Comparison of ENCODE assay signal across 11 mouse cellular contexts in the genomic region with DNA sequence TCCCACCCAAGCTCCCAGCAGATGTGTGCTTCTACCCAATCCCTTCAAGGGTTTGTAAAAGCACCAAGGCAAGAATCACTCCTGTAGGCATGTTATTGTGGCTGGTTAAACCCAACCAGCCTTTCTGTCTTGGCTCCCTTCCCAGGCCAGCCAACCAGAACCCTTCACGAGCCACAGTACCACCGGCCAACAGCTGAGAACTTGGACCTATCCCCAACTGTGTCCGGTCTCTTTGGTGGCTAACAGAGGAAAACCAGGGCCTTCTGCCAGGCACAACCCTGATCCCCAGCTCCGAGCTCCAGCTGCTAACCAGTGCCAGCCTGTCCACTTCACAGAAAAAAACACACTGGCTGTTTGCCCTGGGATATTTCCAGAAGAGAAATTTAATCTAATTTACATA. TPM values are rescaled to one million over a fixed set of nuclear protein-coding genes. Genes with fewer than 3 reads are reported as not detected.
DNase-seq lines count a peak whose midpoint lies in the region; ATAC-seq and TF ChIP-seq lines count a peak whose summit lies in the region.
"Had no signal": no experiment of that assay in that cellular context is flagged by ENCODE, and none has a peak within 500 bp of the region (broad histone marks: within the 10 kb centered on the region; RNA-seq: fewer than 3 reads in every experiment).

No protein-coding gene starts in this region.

- H3K27ac ChIP-seq in heart, embryonic 12.5 days (ENCODE audit: poor library complexity, severe bottlenecking), result no peak overlapping the region
- peak overlapping the region; percentile 68; the same call in 1 of the 2 replicates for H3K27ac ChIP-seq in ES-E14 (ENCODE audit: insufficient read depth, low read depth, low read length, poor library complexity, severe bottlenecking)
- no peak overlapping the region for H3K27ac ChIP-seq in hindbrain, postnatal 0 days
- H3K27ac ChIP-seq: embryonic facial prominence, embryonic 13.5 days; liver, embryonic 15.5 days; stomach, embryonic 15.5 days had no signal

- no peak for TF ChIP-seq CTCF in hindbrain, postnatal 0 days (IDR thresholded peaks at IDR 0.05; ENCODE audit: low read depth)

- H3K4me1 ChIP-seq in heart, embryonic 12.5 days (replicated peaks), result peaks cover 12% of the 10 kb centered on the region
- peaks cover 0 to 22% of the 10 kb centered on the region in 2 experiments; a peak in 3 of 4 replicates for H3K4me1 ChIP-seq in ES-E14 (ENCODE audit: control insufficient read depth in 2 of 2, insufficient read depth in 2 of 2, low read length in 2 of 2, poor library complexity in 1 of 2)
- 0 out of 2 replicates have a peak, but pooled peaks cover 3% of the 10 kb centered on the region for H3K4me1 ChIP-seq in hindbrain, postnatal 0 days (ENCODE audit: insufficient read depth, low read length)

- intact Hi-C loops in left cerebral cortex, postnatal 36 days (cut with DNase I), result no loop called here

- H3K9me3 ChIP-seq in heart, embryonic 12.5 days (replicated peaks), result no peaks in the 10 kb centered on the region
- no peaks in the 10 kb centered on the region for H3K9me3 ChIP-seq in ES-E14 (ENCODE audit: control insufficient read depth, insufficient read depth, low read depth, low read length)
- H3K9me3 ChIP-seq in hindbrain, postnatal 0 days (ENCODE audit: low read length), result no peaks in the 10 kb centered on the region
- H3K9me3 ChIP-seq: embryonic facial prominence, embryonic 13.5 days; liver, embryonic 15.5 days; stomach, embryonic 15.5 days had no signal

- H3K36me3 ChIP-seq in heart, embryonic 12.5 days, result peaks cover 52% of the 10 kb centered on the region
- H3K36me3 ChIP-seq in ES-E14 (ENCODE audit: control insufficient read depth, insufficient read depth, low read length, poor library complexity, severe bottlenecking), result peaks cover 37% of the 10 kb centered on the region
- H3K36me3 ChIP-seq in hindbrain, postnatal 0 days (ENCODE audit: insufficient read depth, low read length), result peaks cover 48% of the 10 kb centered on the region

- H3K4me2 ChIP-seq in heart, embryonic 12.5 days, result no peak overlapping the region
- no peak overlapping the region for H3K4me2 ChIP-seq in hindbrain, postnatal 0 days (ENCODE audit: low read depth, low read length)
- H3K4me2 ChIP-seq: embryonic facial prominence, embryonic 13.5 days; liver, embryonic 15.5 days; stomach, embryonic 15.5 days had no signal

- no peaks in the 10 kb centered on the region for H3K27me3 ChIP-seq in heart, embryonic 12.5 days (replicated peaks)
- H3K27me3 ChIP-seq in hindbrain, postnatal 0 days (ENCODE audit: insufficient read depth, low read length), result no peaks in the 10 kb centered on the region
- H3K27me3 ChIP-seq: embryonic facial prominence, embryonic 13.5 days; liver, embryonic 15.5 days; stomach, embryonic 15.5 days had no signal

- H3K9ac ChIP-seq in heart, embryonic 12.5 days, result no peak overlapping the region
- no peak overlapping the region for H3K9ac ChIP-seq in ES-E14 (ENCODE audit: insufficient read depth, low read depth, low read length, poor library complexity, severe bottlenecking)
- H3K9ac ChIP-seq in hindbrain, postnatal 0 days (replicated peaks; ENCODE audit: low read length), result no peak overlapping the region
- H3K9ac ChIP-seq: liver, embryonic 15.5 days; stomach, embryonic 15.5 days had no signal

- DNase-seq in heart, adult 11 months, result peak; percentile 98
- DNase-seq in ES-E14 (ENCODE audit: low read depth, low spot score), result no peak
- DNase-seq in cerebellum, postnatal 10 days, result peak; percentile 93 to 96
- peak; percentile 91 for DNase-seq in hindbrain, postnatal 0 days (ENCODE audit: low spot score)
- peak; percentile 49 to 63 for DNase-seq in left cerebral cortex, postnatal 36 days (ENCODE audit: low spot score in 2 of 2)
- DNase-seq in thymus, postnatal 25 days, result no peak

- no peak for ATAC-seq in heart, embryonic 12.5 days (ENCODE audit: insufficient number of reproducible peaks, low FRiP score)
- peak; percentile 57 for ATAC-seq in hindbrain, postnatal 0 days
- no peak for ATAC-seq in activated CD4-positive, CD25-positive, alpha-beta regulatory T cell, adult 4 months

- 78% methylated on average over 4 of the region's 4 CpGs for WGBS in heart, embryonic 12.5 days
- WGBS in hindbrain, postnatal 0 days, result 15% methylated on average over 4 of the region's 4 CpGs

- in situ Hi-C loops in ES-E14 (cut with MboI; ENCODE audit: low sequenced_read_pairs in 2 of 2, unreplicated experiment in 2 of 2), result no loop called here

- H3K4me3 ChIP-seq in heart, embryonic 12.5 days, result no peak overlapping the region
- H3K4me3 ChIP-seq in ES-E14 (ENCODE audit: insufficient read depth in 1 of 2, low read depth in 1 of 2, low read length in 2 of 2, poor library complexity in 1 of 2, severe bottlenecking in 1 of 2), result no peak overlapping the region
- H3K4me3 ChIP-seq in hindbrain, postnatal 0 days (ENCODE audit: low read length), result no peak overlapping the region
- H3K4me3 ChIP-seq: embryonic facial prominence, embryonic 13.5 days; liver, embryonic 15.5 days; stomach, embryonic 15.5 days had no signal

TF ChIP-seq in ES-E14, 5 proteins besides CTCF, POLR2A, EP300 and RAD21:
- TF ChIP-seq ZC3H11A (IDR thresholded peaks at IDR 0.05; ENCODE audit: borderline replicate concordance, low read depth, low read length), result no peak
- TF ChIP-seq CHD2 (IDR thresholded peaks at IDR 0.05; ENCODE audit: low read depth, low read length), result no peak
- TF ChIP-seq ZNF384 (IDR thresholded peaks at IDR 0.05; ENCODE audit: low read depth, low read length), result no peak
- TF ChIP-seq HCFC1 (IDR thresholded peaks at IDR 0.05; ENCODE audit: borderline replicate concordance, insufficient read depth, low read length), result no peak
- no peak for TF ChIP-seq MAFK (IDR thresholded peaks at IDR 0.05; ENCODE audit: insufficient read depth, low read depth, low read length)

RNA-seq across cellular contexts. Expression of a gene that starts 3.3 kb away (rescaled TPM):
- 79.4 and 84.6 TPM in 2 replicates for polyA plus RNA-seq in heart, embryonic 12.5 days (2016; fragmentation: Nextera tagmentation; extraction: Ambion mirVana)
- 63.6 and 126 TPM in 2 replicates for total RNA-seq in ES-E14 (2012; rRNA removed)
- 73.6 and 76.3 TPM in 2 replicates for total RNA-seq in hindbrain, postnatal 0 days (2014; rRNA removed)
- polyA plus RNA-seq in hindbrain, postnatal 0 days (2015; fragmentation: Nextera tagmentation; extraction: Ambion mirVana), result 95.7 and 103 TPM in 2 replicates
- total RNA-seq in left cerebral cortex, postnatal 36 days (2021), result 100 to 1,000 TPM; 155 to 294 TPM
- 10 to 100 TPM; 43.6 to 50.5 TPM for polyA plus RNA-seq in activated CD4-positive, CD25-positive, alpha-beta regulatory T cell, adult 4 months (2017; shearing (Covaris generic))

RNA-seq across cellular contexts. Expression of a gene that starts 32.7 kb away (rescaled TPM):
- 85.1 and 88.9 TPM in 2 replicates for polyA plus RNA-seq in heart, embryonic 12.5 days (2016; fragmentation: Nextera tagmentation; extraction: Ambion mirVana)
- 156 and 210 TPM in 2 replicates for total RNA-seq in ES-E14 (2012; rRNA removed)
- 94.4 and 108 TPM in 2 replicates for total RNA-seq in hindbrain, postnatal 0 days (2014; rRNA removed)
- 66.4 and 75.2 TPM in 2 replicates for polyA plus RNA-seq in hindbrain, postnatal 0 days (2015; fragmentation: Nextera tagmentation; extraction: Ambion mirVana)
- total RNA-seq in left cerebral cortex, postnatal 36 days (2021), result 100 to 1,000 TPM in 1 of 2 experiments, 10 to 100 TPM in 1; 64.3 to 120 TPM
- 100 to 1,000 TPM; 117 to 118 TPM for polyA plus RNA-seq in activated CD4-positive, CD25-positive, alpha-beta regulatory T cell, adult 4 months (2017; shearing (Covaris generic))

RNA-seq across cellular contexts. Expression of a gene that starts 35.5 kb away (rescaled TPM):
- polyA plus RNA-seq in heart, embryonic 12.5 days (2016; fragmentation: Nextera tagmentation; extraction: Ambion mirVana), result 23.7 and 23.9 TPM in 2 replicates
- total RNA-seq in ES-E14 (2012; rRNA removed), result 10.4 and 12.4 TPM in 2 replicates
- total RNA-seq in hindbrain, postnatal 0 days (2014; rRNA removed), result 50.4 and 56.8 TPM in 2 replicates
- polyA plus RNA-seq in hindbrain, postnatal 0 days (2015; fragmentation: Nextera tagmentation; extraction: Ambion mirVana), result 24.2 and 28.4 TPM in 2 replicates
- total RNA-seq in left cerebral cortex, postnatal 36 days (2021), result 10 to 100 TPM; 52.3 to 53.2 TPM
- 10 to 100 TPM; 11.9 TPM for polyA plus RNA-seq in activated CD4-positive, CD25-positive, alpha-beta regulatory T cell, adult 4 months (2017; shearing (Covaris generic))

RNA-seq across cellular contexts. Expression of a gene that starts 49.7 kb away (rescaled TPM):
- polyA plus RNA-seq in heart, embryonic 12.5 days (2016; fragmentation: Nextera tagmentation; extraction: Ambion mirVana), result 0.66 and 0.95 TPM in 2 replicates
- total RNA-seq in ES-E14 (2012; rRNA removed), result 0.76 and 1.2 TPM in 2 replicates
- total RNA-seq in hindbrain, postnatal 0 days (2014; rRNA removed), result 1.2 and 2.8 TPM in 2 replicates
- polyA plus RNA-seq in hindbrain, postnatal 0 days (2015; fragmentation: Nextera tagmentation; extraction: Ambion mirVana), result 0.61 and 1.2 TPM in 2 replicates
- 1 to 10 TPM; 2.6 to 3.4 TPM for total RNA-seq in left cerebral cortex, postnatal 36 days (2021)
- polyA plus RNA-seq in activated CD4-positive, CD25-positive, alpha-beta regulatory T cell, adult 4 months (2017; shearing (Covaris generic)), result 100 to 1,000 TPM; 123 to 158 TPM

Comparison
In these comparisons a context has a peak if more than half of its experiments do, and no peak if none do; other contexts are left out.
1. DNase-seq: peak in heart, adult 11 months (single experiment), cerebellum, postnatal 10 days (2 of 2), hindbrain, postnatal 0 days (single experiment) and left cerebral cortex, postnatal 36 days (2 of 2); none in ES-E14 (single experiment) and thymus, postnatal 25 days (single experiment).